Mouse (Mus musculus): ENCODE data around the gene Armc8.

GRCm38 (mm10) chr9:99553049-99553448 lies 15.7 kb downstream of the Armc8 start:
- no peak for TF ChIP-seq EP300 (IDR thresholded peaks at IDR 0.05; ENCODE audit: low read depth)
- no peak for TF ChIP-seq CTCF (IDR thresholded peaks at IDR 0.05; ENCODE audit: low read depth)

Measured in heart, postnatal 0 days (tissue).